Mouse (Mus musculus): ENCODE measurements around the gene Gstm2. TPM values are rescaled to one million over a fixed set of nuclear protein-coding genes. Genes with fewer than 3 reads are reported as not detected.
"Not testable (repeated sequence)": the region's sequence is repeated elsewhere in the genome, so short reads cannot be mapped to it uniquely, and the experiment has no call there.

The Gstm2 gene
- 4.2 and 9.2 TPM in 2 replicates for polyA plus RNA-seq (2015; fragmentation: Nextera tagmentation; extraction: Ambion mirVana)

- Histone ChIP-seq H3K4me1 (replicated peaks; ENCODE audit: control insufficient read depth, insufficient read depth, low read length) (no peaks in the 10 kb centered on the region), H3K27ac (ENCODE audit: low read length) (no peak within 1 kb of the TSS), H3K36me3 (ENCODE audit: control insufficient read depth, insufficient read depth) (no peaks in the 10 kb centered on the region), H3K9me3 (ENCODE audit: control insufficient read depth, low read length) (no peaks in the 10 kb centered on the region), H3K27me3 (replicated peaks; ENCODE audit: control insufficient read depth, insufficient read depth, low read length) (no peaks in the 10 kb centered on the region), H3K9ac (replicated peaks; ENCODE audit: low read depth, low read length) (no peak within 1 kb of the TSS), H3K4me2 (ENCODE audit: low read length) (no peak within 1 kb of the TSS), H3K4me3 (replicated peaks; ENCODE audit: low read length) (no peak within 1 kb of the TSS)
- no peak for ATAC-seq
- 69% methylated on average over 8 of the region's 8 CpGs for WGBS
Observed at GRCm38 (mm10) chr3:107986041-107986562, at the start of gene Gstm2. Gene Gstm2 (minus strand): TSS chr3:107986453.

- no peak overlapping the region for H3K27ac ChIP-seq (ENCODE audit: low read length)
- no peaks in the 10 kb centered on the region for H3K27me3 ChIP-seq (replicated peaks; ENCODE audit: control insufficient read depth, insufficient read depth, low read length)
- H3K9me3 ChIP-seq (ENCODE audit: control insufficient read depth, low read length), result no peaks in the 10 kb centered on the region
- WGBS, result 74% methylated on average over 5 of the region's 5 CpGs
- no peak overlapping the region for H3K9ac ChIP-seq (replicated peaks; ENCODE audit: low read depth, low read length)
- H3K4me1 ChIP-seq (replicated peaks; ENCODE audit: control insufficient read depth, insufficient read depth, low read length), result no peaks in the 10 kb centered on the region
- H3K4me3 ChIP-seq (replicated peaks; ENCODE audit: low read length), result no peak overlapping the region
- no peak for ATAC-seq
- no peaks in the 10 kb centered on the region for H3K36me3 ChIP-seq (ENCODE audit: control insufficient read depth, insufficient read depth)
- no peak overlapping the region for H3K4me2 ChIP-seq (ENCODE audit: low read length)
Observed at GRCm38 (mm10) chr3:108033156-108033555, 46.9 kb upstream of the Gstm2 start.

GRCm38 (mm10) chr3:108032113-108032512, 45.9 kb upstream of the Gstm2 start:
- no peak for ATAC-seq
- Histone ChIP-seq H3K4me3 (replicated peaks; ENCODE audit: low read length) (no peak overlapping the region), H3K27ac (ENCODE audit: low read length) (no peak overlapping the region), H3K9ac (replicated peaks; ENCODE audit: low read depth, low read length) (no peak overlapping the region), H3K4me2 (ENCODE audit: low read length) (no peak overlapping the region), H3K9me3 (ENCODE audit: control insufficient read depth, low read length) (no peaks in the 10 kb centered on the region), H3K36me3 (ENCODE audit: control insufficient read depth, insufficient read depth) (no peaks in the 10 kb centered on the region), H3K4me1 (replicated peaks; ENCODE audit: control insufficient read depth, insufficient read depth, low read length) (no peaks in the 10 kb centered on the region), H3K27me3 (replicated peaks; ENCODE audit: control insufficient read depth, insufficient read depth, low read length) (no peaks in the 10 kb centered on the region)

- Histone ChIP-seq H3K9me3 (ENCODE audit: control insufficient read depth, low read length) (no peaks in the 10 kb centered on the region), H3K9ac (replicated peaks; ENCODE audit: low read depth, low read length) (no peak overlapping the region), H3K27ac (ENCODE audit: low read length) (no peak overlapping the region), H3K4me3 (replicated peaks; ENCODE audit: low read length) (no peak overlapping the region), H3K4me1 (replicated peaks; ENCODE audit: control insufficient read depth, insufficient read depth, low read length) (no peaks in the 10 kb centered on the region), H3K4me2 (ENCODE audit: low read length) (no peak overlapping the region), H3K27me3 (replicated peaks; ENCODE audit: control insufficient read depth, insufficient read depth, low read length) (no peaks in the 10 kb centered on the region), H3K36me3 (ENCODE audit: control insufficient read depth, insufficient read depth) (no peaks in the 10 kb centered on the region)
- ATAC-seq, result no peak
- 59% methylated on average over 4 of the region's 4 CpGs for WGBS
Observed at GRCm38 (mm10) chr3:108028641-108029365, 42.5 kb upstream of the Gstm2 start.

GRCm38 (mm10) chr3:108026597-108026996, 40.3 kb upstream of the Gstm2 start:
- no peaks in the 10 kb centered on the region for H3K9me3 ChIP-seq (ENCODE audit: control insufficient read depth, low read length)
- H3K27me3 ChIP-seq (replicated peaks; ENCODE audit: control insufficient read depth, insufficient read depth, low read length), result no peaks in the 10 kb centered on the region
- no peaks in the 10 kb centered on the region for H3K36me3 ChIP-seq (ENCODE audit: control insufficient read depth, insufficient read depth)
- H3K9ac ChIP-seq (replicated peaks; ENCODE audit: low read depth, low read length), result no peak overlapping the region
- H3K4me1 ChIP-seq (replicated peaks; ENCODE audit: control insufficient read depth, insufficient read depth, low read length), result no peaks in the 10 kb centered on the region
- H3K4me3 ChIP-seq (replicated peaks; ENCODE audit: low read length), result no peak overlapping the region
- no peak overlapping the region for H3K4me2 ChIP-seq (ENCODE audit: low read length)
- H3K27ac ChIP-seq (ENCODE audit: low read length), result no peak overlapping the region
- WGBS, result 68% methylated on average over 1 of the region's 1 CpGs
- no peak for ATAC-seq

GRCm38 (mm10) chr3:108026049-108026448, 39.8 kb upstream of the Gstm2 start:
- Histone ChIP-seq H3K4me3 (replicated peaks; ENCODE audit: low read length) (no peak overlapping the region), H3K27ac (ENCODE audit: low read length) (no peak overlapping the region), H3K36me3 (ENCODE audit: control insufficient read depth, insufficient read depth) (no peaks in the 10 kb centered on the region), H3K9ac (replicated peaks; ENCODE audit: low read depth, low read length) (no peak overlapping the region), H3K4me1 (replicated peaks; ENCODE audit: control insufficient read depth, insufficient read depth, low read length) (no peaks in the 10 kb centered on the region), H3K9me3 (ENCODE audit: control insufficient read depth, low read length) (no peaks in the 10 kb centered on the region), H3K4me2 (ENCODE audit: low read length) (no peak overlapping the region), H3K27me3 (replicated peaks; ENCODE audit: control insufficient read depth, insufficient read depth, low read length) (no peaks in the 10 kb centered on the region)
- WGBS, result 87% methylated on average over 5 of the region's 5 CpGs
- ATAC-seq, result no peak

GRCm38 (mm10) chr3:108025318-108025717, 39.1 kb upstream of the Gstm2 start:
- Histone ChIP-seq H3K9ac (replicated peaks; ENCODE audit: low read depth, low read length) (no peak overlapping the region), H3K4me1 (replicated peaks; ENCODE audit: control insufficient read depth, insufficient read depth, low read length) (no peaks in the 10 kb centered on the region), H3K27ac (ENCODE audit: low read length) (no peak overlapping the region), H3K27me3 (replicated peaks; ENCODE audit: control insufficient read depth, insufficient read depth, low read length) (no peaks in the 10 kb centered on the region), H3K36me3 (ENCODE audit: control insufficient read depth, insufficient read depth) (no peaks in the 10 kb centered on the region), H3K4me3 (replicated peaks; ENCODE audit: low read length) (no peak overlapping the region), H3K9me3 (ENCODE audit: control insufficient read depth, low read length) (no peaks in the 10 kb centered on the region), H3K4me2 (ENCODE audit: low read length) (no peak overlapping the region)
- 76% methylated on average over 4 of the region's 4 CpGs for WGBS
- no peak for ATAC-seq

GRCm38 (mm10) chr3:108022650-108023049, 36.4 kb upstream of the Gstm2 start:
- ATAC-seq, result no peak
- Histone ChIP-seq H3K36me3 (ENCODE audit: control insufficient read depth, insufficient read depth) (no peaks in the 10 kb centered on the region), H3K4me1 (replicated peaks; ENCODE audit: control insufficient read depth, insufficient read depth, low read length) (peaks cover 6% of the 10 kb centered on the region), H3K27me3 (replicated peaks; ENCODE audit: control insufficient read depth, insufficient read depth, low read length) (no peaks in the 10 kb centered on the region), H3K4me3 (replicated peaks; ENCODE audit: low read length) (no peak overlapping the region), H3K27ac (ENCODE audit: low read length) (no peak overlapping the region), H3K4me2 (ENCODE audit: low read length) (no peak overlapping the region), H3K9me3 (ENCODE audit: control insufficient read depth, low read length) (no peaks in the 10 kb centered on the region), H3K9ac (replicated peaks; ENCODE audit: low read depth, low read length) (no peak overlapping the region)
- 71% methylated on average over 6 of the region's 6 CpGs for WGBS

GRCm38 (mm10) chr3:108020351-108021022, 34.2 kb upstream of the Gstm2 start:
- not testable (repeated sequence) for H3K9me3 ChIP-seq (ENCODE audit: control insufficient read depth, low read length); H3K27me3 ChIP-seq (replicated peaks; ENCODE audit: control insufficient read depth, insufficient read depth, low read length); H3K9ac ChIP-seq (replicated peaks; ENCODE audit: low read depth, low read length); H3K4me3 ChIP-seq (replicated peaks; ENCODE audit: low read length); H3K36me3 ChIP-seq (ENCODE audit: control insufficient read depth, insufficient read depth); ATAC-seq; H3K4me2 ChIP-seq (ENCODE audit: low read length); H3K4me1 ChIP-seq (replicated peaks; ENCODE audit: control insufficient read depth, insufficient read depth, low read length); H3K27ac ChIP-seq (ENCODE audit: low read length)
- WGBS, result 87% methylated on average over 11 of the region's 11 CpGs
